Mouse (Mus musculus) erythroblast, adult 5-6 weeks (primary cell): ENCODE measurements around the gene Clstn1. TPM values are rescaled to one million over a fixed set of nuclear protein-coding genes. Genes with fewer than 3 reads are reported as not detected.

Source experiments
- ATAC-seq: replicated peaks from 2 replicates; pipeline ENCODE4 v1.8.0; 2016; ENCODE audit warnings: moderate number of reproducible peaks, mild to moderate bottlenecking, moderate TSS enrichment, inconsistent platforms; ENCODE audit not compliant: poor library complexity, low FRiP score, severe bottlenecking
- total RNA-seq, 2 experiments: library from RNA; stranded (forward) in 1 of 2; stranded (reverse) in 1 of 2; fragments of 150-400 nt in 1 of 2; fragments of 200-764, 138-1000 nt in 1 of 2; gene quantifications; 2 replicates each; pipeline versions ENCODE4 v1.2.3 to v1.2.4; 2015 to 2017; ENCODE audit warnings: low replicate concordance in 2 of 2

Clstn1 gene
- total RNA-seq, 2 experiments from 2014 or later, result 0.58 to 2.4 TPM

- ATAC-seq, result no peak
Measured at GRCm38 (mm10) chr4:149623711-149624110, 37.4 kb downstream of the Clstn1 start.

DNA sequence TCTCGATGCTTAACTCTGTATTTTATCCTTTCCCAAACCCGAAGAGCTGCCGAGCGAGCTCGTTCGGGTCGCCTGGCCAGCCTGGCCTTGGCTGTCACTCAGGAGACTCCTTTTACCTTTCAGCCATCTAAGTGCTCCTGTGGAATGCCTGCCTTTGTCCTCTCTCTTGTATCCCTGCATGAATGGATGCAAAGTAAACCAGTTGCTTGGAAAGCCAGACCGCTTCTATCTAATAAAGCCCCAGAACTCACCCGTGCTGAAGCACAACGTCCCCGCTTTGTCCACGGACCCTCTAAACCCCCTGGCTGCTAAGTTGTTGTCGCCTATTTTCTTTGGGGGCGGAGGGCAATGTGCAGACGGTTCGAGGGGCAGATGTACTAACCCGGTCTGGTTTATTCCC is 40.5 kb downstream of the Clstn1 start:
- ATAC-seq, result no peak

DNA sequence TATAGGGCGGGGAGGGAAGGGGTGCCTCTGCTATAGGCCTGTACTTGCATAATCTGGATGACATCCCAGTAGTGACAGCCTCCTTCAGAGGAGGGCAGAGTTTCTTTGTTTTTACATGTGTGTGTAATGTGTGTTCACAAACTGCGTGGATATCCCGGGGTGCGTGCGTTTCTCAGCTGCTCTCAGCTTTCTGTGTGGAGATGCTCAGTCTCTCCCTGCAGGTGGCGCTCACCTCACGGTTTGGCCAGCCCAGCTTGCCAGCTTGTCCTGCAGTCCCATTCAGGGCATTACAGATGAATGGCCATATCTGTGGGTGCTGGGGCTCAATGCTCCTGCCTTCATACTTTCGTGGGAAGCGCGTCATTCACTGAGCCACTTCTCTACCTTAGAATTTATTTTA is 42.1 kb downstream of the Clstn1 start:
- ATAC-seq, result peak; percentile 52; the same call in 1 of the 2 replicates

- ATAC-seq, result no peak
Measured at GRCm38 (mm10) chr4:149628810-149629209, 42.5 kb downstream of the Clstn1 start.

DNA sequence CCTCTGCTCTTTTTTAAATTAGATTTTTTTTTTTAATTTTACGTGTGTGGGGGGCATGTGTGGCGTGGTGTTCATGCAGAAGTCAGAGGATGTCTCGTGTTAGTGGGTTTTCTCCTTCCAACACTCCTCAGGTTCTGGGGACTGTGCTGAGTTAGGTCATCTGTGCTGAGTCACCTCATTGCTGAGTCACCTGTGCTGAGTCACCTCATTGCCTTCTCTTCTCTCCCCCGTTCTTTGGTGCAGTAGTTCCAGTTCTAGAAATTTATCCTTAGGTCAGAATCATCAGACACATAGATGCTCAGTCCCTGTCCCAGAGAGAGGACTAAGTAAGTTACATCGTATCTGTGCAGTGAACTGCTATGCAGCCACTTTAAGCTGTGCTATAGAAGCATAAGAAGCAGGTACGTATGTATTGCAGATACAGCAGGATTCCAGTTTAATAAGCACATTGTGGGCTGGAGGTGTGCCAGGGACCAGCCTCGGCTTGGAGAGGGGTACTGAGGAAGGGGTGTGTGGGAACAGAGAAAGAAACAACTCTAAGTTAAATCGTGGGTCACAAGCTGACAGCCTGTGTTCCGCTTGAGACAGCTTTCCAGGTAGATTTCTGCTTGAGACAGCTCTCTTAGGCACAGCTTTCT is 46.5 kb downstream of the Clstn1 start:
- ATAC-seq, result peak; percentile 87

GRCm38 (mm10) chr4:149634157-149634556 is 47.9 kb downstream of the Clstn1 start:
- no peak for ATAC-seq

GRCm38 (mm10) chr4:149634966-149635365 is 48.7 kb downstream of the Clstn1 start:
- ATAC-seq, result no peak

GRCm38 (mm10) chr4:149635915-149636415 is 49.7 kb downstream of the Clstn1 start:
- ATAC-seq, result peak; percentile 52; the same call in 1 of the 2 replicates

GRCm38 (mm10) chr4:149637942-149638341 is 51.7 kb downstream of the Clstn1 start:
- no peak for ATAC-seq

DNA sequence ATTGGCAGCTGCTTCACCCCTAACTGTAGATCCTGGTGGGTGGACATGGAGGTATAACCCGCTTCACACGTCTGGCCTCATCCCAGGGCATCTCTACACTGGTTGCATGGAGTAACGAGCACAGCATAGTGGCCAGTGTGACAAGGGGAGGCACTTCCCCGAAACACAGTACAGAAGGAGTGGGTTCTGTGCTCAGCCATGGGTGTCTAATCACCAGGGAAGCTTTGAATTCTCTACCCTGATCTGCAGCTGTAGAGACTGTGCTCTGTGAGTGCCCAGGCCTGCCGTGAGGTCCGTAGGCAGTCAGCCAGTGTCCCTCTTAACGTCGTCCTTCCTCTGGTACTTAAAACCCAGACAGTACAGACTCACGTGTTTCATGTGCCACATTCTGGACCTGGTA is 54.6 kb downstream of the Clstn1 start:
- ATAC-seq, result no peak

DNA sequence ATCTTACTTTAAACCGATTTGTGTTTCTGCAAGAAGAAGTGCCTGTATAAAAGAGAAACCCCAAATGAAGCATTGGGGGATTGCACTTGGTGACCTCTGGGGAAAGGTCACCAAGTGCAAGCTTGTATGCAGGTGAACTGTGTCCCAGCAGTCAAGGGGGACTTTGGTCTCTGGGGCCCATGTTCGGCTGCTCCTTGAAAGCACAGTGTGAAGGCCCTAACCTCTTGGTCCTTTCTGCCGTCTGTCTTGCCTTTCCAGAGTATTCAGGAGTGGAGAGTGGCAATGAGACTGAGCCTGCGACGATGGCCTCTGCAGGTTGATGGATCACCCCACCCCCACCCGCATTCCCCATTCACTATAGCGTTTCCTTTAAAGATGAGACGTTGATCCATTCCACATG is 55.1 kb downstream of the Clstn1 start:
- no peak for ATAC-seq

DNA sequence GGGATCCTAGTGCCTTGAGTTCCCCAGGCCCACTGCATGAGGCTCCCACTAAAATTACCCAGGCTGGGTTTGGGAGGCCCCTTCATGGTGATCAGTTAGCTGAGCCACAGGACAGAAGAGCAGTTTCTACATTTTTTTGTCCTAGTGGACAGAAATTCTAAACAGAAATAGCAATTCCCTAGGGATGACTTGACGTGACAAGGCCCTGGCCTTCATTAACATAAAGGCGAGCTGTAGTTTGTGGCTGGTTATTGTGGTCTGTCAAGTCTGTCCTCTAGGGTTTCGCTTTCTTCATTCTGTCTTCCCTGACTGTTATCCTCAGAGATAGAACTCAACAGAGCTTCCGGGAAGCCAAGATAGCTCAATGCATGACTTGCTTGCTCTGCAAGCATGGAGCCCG is 55.7 kb downstream of the Clstn1 start:
- ATAC-seq, result no peak

- ATAC-seq, result no peak
Measured at GRCm38 (mm10) chr4:149645761-149646160, 59.5 kb downstream of the Clstn1 start.

DNA sequence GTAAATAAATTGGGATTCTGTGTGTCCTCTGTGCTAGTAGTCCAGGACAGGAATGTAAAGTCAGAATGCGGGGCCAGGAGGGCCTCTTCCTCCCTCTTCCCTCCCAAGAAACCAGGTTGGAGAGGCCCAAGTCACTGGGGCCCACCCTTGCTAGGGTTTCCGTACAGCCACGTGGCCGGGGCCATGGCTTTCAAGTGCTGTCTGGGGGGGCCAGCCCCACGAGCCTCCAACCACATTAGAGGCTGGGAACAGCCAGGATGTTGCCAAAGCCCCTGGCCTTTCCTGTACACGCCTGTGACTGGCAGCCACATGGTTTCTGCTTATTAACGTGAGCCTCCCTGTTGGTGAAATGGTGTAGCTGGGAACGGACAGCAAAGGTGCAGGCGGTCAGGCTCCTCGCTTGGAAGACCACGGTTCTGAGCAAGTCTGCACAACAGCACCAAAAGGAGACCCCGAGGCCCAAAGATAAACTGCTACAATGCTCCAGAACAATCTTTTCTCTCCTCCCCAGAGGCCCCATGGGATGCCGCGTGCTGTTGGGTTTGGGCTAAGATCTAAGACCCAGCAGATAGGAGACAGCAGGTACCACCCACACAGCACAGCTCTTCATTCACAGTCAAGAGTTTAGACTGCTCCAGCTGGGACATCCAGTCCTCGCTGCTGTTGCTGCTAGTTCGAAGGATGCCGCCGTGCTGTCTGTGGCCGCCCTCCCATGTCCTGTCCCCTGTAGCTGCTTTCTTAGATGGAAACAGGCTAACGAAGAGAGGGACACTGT is 62.0 kb downstream of the Clstn1 start:
- no peak for ATAC-seq

- ATAC-seq, result peak; percentile 62; the same call in 1 of the 2 replicates
Measured at GRCm38 (mm10) chr4:149650493-149651193, 64.4 kb downstream of the Clstn1 start.

DNA sequence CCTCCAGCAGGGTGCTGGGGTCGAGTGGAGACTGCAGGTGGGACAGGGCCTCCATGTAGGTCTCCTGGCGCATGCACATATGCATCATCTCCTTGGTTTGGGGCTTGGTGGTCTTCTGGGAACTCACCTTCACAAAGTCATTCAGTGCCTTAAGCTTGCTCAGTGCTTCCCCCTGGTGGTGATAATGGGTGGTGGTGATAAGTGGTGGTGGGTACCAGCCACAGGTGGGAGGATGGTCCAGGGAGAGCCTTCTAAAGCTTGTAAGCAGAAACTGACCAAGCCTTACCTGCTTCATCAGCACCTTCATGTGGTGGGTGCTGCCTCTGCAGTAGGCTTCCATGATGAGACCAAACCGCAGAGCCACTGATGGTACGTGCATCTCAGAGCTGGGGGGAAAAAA is 68.0 kb downstream of the Clstn1 start:
- no peak for ATAC-seq

DNA sequence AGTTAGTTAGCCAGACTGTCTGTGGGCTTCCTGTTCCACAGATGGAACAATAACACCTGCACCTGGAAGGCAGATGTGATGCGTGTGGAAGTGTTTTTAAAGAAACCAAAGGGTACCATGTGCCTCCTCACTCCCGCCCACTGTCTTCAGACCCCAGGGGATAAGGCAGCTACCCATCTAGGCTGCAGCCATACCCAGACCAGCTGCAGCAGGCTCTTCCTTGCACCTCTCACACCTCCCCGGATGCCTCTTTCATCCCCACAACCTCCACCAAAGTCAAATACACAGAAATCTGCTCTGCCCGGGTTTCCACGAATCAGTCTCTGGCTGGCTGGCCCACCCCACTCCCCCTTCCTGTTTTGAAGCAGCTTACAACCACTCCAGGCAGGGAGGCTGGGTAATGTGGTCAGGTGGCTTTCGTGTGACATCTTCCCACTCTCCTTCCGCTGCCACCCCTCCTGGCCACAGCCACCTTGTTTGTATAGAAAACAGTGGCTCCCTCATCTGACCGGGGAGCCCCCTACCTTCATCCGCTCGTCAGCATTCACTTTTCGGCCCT is 71.7 kb downstream of the Clstn1 start:
- no peak for ATAC-seq

- no peak for ATAC-seq
Measured at GRCm38 (mm10) chr4:149659495-149660116, 73.3 kb downstream of the Clstn1 start.

- ATAC-seq, result no peak
Measured at GRCm38 (mm10) chr4:149660598-149660997, 74.3 kb downstream of the Clstn1 start.
